Mouse (Mus musculus) C2C12 (cell line): ENCODE data around the gene Olfr272.

Experiments
- CEBPB ChIP-seq: IDR thresholded peaks from one replicate; pipeline ENCODE4 v1.6.1; 2011; ENCODE audit warnings: low read depth, mild to moderate bottlenecking, control low read depth, moderate library complexity
- CTCF ChIP-seq: IDR thresholded peaks from one replicate; pipeline ENCODE4 v1.5.1; 2011; ENCODE audit not compliant: control insufficient read depth, insufficient read depth, insufficient read length
- MAX ChIP-seq: IDR thresholded peaks from one replicate; pipeline ENCODE4 v1.6.1; 2011; ENCODE audit warnings: mild to moderate bottlenecking, control low read depth
- USF1 ChIP-seq: IDR thresholded peaks from one replicate; pipeline ENCODE4 v1.6.1; 2011; ENCODE audit warnings: low read depth, mild to moderate bottlenecking, control low read depth, moderate library complexity

DNA sequence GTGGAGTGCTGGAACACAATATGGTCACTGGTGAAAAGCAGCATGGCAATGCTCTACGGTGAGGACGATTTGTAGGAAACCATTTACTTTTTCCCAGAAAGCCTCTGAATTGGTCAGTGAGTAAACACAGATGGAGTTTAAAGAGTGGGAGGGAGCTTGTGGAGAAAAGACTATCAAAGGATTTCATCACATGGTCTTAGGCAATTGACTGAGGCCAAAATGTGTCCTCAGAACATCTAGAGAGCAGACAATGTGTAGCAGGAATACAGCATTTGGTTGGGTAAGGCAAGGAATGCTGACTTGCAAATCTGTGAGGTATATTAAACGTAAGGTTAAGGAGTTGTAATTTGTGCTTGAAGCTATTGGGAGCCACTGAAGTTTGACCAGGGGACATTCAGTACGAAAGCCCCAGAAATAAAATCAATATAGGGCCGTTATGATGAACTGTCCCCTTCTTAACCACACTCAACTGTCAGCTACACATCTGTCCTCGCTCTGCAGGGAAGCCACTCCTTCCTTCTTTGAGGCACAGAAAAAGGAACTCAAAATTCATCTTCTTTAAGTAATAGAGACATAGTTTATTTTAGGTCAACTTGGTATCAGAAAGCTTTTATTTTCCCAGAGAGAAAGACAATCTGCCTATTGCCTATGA is 2.2 kb downstream of the Olfr272 start:
- no peak for TF ChIP-seq CTCF
- no peak for TF ChIP-seq MAX
- no peak for TF ChIP-seq CEBPB
- TF ChIP-seq USF1 = no peak
